Comparison of ENCODE assay signal across 8 mouse cellular contexts in genomic region chr4:141506352-141506751, GRCm38 (mm10). TPM values are rescaled to one million over a fixed set of nuclear protein-coding genes. Genes with fewer than 3 reads are reported as not detected.
DNase-seq lines count a peak whose midpoint lies in the region; ATAC-seq and TF ChIP-seq lines count a peak whose summit lies in the region.

No protein-coding gene starts in this region.

- no peaks in the 10 kb centered on the region for H3K36me3 ChIP-seq in neural tube, embryonic 11.5 days (ENCODE audit: control insufficient read depth, insufficient read depth, low read length)
- peaks cover 14% of the 10 kb centered on the region; the same call in 1 of the 2 replicates for H3K36me3 ChIP-seq in heart, embryonic 10.5 days
- peaks cover 7% of the 10 kb centered on the region; the same call in 1 of the 2 replicates for H3K36me3 ChIP-seq in kidney, embryonic 15.5 days
- peaks cover 18% of the 10 kb centered on the region for H3K36me3 ChIP-seq in liver, embryonic 12.5 days
- H3K36me3 ChIP-seq in stomach, postnatal 0 days (ENCODE audit: control insufficient read depth, insufficient read depth, low read length) = no peaks in the 10 kb centered on the region

- peak; percentile 36 for DNase-seq in neural tube, embryonic 11.5 days (ENCODE audit: low spot score)
- DNase-seq in neural tube, embryonic 10.5 days (ENCODE audit: extremely low spot score, low spot score) = no peak
- DNase-seq in heart, embryonic 10.5 days (ENCODE audit: low spot score) = no peak
- peak; percentile 35 to 63 for DNase-seq in natural killer cell, adult 2 months (ENCODE audit: low spot score in 2 of 2)
- DNase-seq in stomach, postnatal 0 days (ENCODE audit: low spot score) = peak; percentile 96

- WGBS in neural tube, embryonic 11.5 days = 78% methylated on average over 10 of the region's 10 CpGs
- 62% methylated on average over 10 of the region's 10 CpGs for WGBS in heart, embryonic 10.5 days
- 52% methylated on average over 10 of the region's 10 CpGs for WGBS in kidney, embryonic 15.5 days
- WGBS in liver, embryonic 12.5 days (ENCODE audit: insufficient replicate concordance) = 68% methylated on average over 10 of the region's 10 CpGs
- WGBS in stomach, postnatal 0 days = 16% methylated on average over 10 of the region's 10 CpGs

- no peak for TF ChIP-seq CTCF in embryonic fibroblast, embryonic 13.5 days (IDR thresholded peaks at IDR 0.05; ENCODE audit: borderline replicate concordance, insufficient read depth, low read length)
- TF ChIP-seq CTCF in stomach, postnatal 0 days (IDR thresholded peaks at IDR 0.05; ENCODE audit: low read depth) = peak; percentile 20; the same call in 1 of the 2 replicates

- H3K4me2 ChIP-seq in neural tube, embryonic 11.5 days (ENCODE audit: low read depth) = no peak overlapping the region
- H3K4me2 ChIP-seq in kidney, embryonic 15.5 days = peak overlapping the region; percentile 20; the same call in 1 of the 2 replicates
- H3K4me2 ChIP-seq in liver, embryonic 12.5 days = no peak overlapping the region
- H3K4me2 ChIP-seq in stomach, postnatal 0 days (replicated peaks; ENCODE audit: low read depth) = peak overlapping the region; percentile 39

- TF ChIP-seq POLR2A in embryonic fibroblast, embryonic 13.5 days (IDR thresholded peaks at IDR 0.05; ENCODE audit: low read depth, low read length) = no peak

- H3K4me1 ChIP-seq in neural tube, embryonic 11.5 days (ENCODE audit: control insufficient read depth, insufficient read depth, low read length) = no peaks in the 10 kb centered on the region
- H3K4me1 ChIP-seq in embryonic fibroblast, embryonic 13.5 days (ENCODE audit: control insufficient read depth, insufficient read depth, low read length) = peaks cover 3% of the 10 kb centered on the region
- H3K4me1 ChIP-seq in heart, embryonic 10.5 days = peaks cover 34% of the 10 kb centered on the region
- H3K4me1 ChIP-seq in kidney, embryonic 15.5 days = peaks cover 26% of the 10 kb centered on the region
- H3K4me1 ChIP-seq in liver, embryonic 12.5 days = peaks cover 34% of the 10 kb centered on the region
- H3K4me1 ChIP-seq in stomach, postnatal 0 days (replicated peaks; ENCODE audit: control insufficient read depth, insufficient read depth) = peaks cover 14% of the 10 kb centered on the region; the same call in 1 of the 2 replicates

- no peak overlapping the region for H3K4me3 ChIP-seq in neural tube, embryonic 11.5 days (ENCODE audit: low read depth, low read length)
- H3K4me3 ChIP-seq in embryonic fibroblast, embryonic 13.5 days (ENCODE audit: insufficient read depth, low read length) = no peak overlapping the region
- no peak overlapping the region for H3K4me3 ChIP-seq in heart, embryonic 10.5 days
- no peak overlapping the region for H3K4me3 ChIP-seq in kidney, embryonic 15.5 days (replicated peaks)
- no peak overlapping the region; the same call in 1 of the 2 replicates for H3K4me3 ChIP-seq in liver, embryonic 12.5 days
- no peak overlapping the region for H3K4me3 ChIP-seq in stomach, postnatal 0 days (ENCODE audit: low read depth, low read length)

- peak; percentile 75 for TF ChIP-seq EP300 in stomach, postnatal 0 days (optimal IDR thresholded peaks at IDR 0.05)

- no peak overlapping the region for H3K27ac ChIP-seq in neural tube, embryonic 11.5 days (ENCODE audit: low read depth, low read length)
- peak overlapping the region; percentile 12; the same call in 1 of the 2 replicates for H3K27ac ChIP-seq in embryonic fibroblast, embryonic 13.5 days (ENCODE audit: insufficient read depth, low read length)
- peak overlapping the region; percentile 75 for H3K27ac ChIP-seq in heart, embryonic 10.5 days
- H3K27ac ChIP-seq in kidney, embryonic 15.5 days = peak overlapping the region; percentile 82
- 0 out of 2 replicates have a peak overlapping the region, but pooled peaks have one; percentile 14 for H3K27ac ChIP-seq in liver, embryonic 12.5 days
- H3K27ac ChIP-seq in stomach, postnatal 0 days (replicated peaks) = peak overlapping the region; percentile 95

- H3K9me3 ChIP-seq in neural tube, embryonic 11.5 days (ENCODE audit: control insufficient read depth, low read length) = no peaks in the 10 kb centered on the region
- H3K9me3 ChIP-seq in heart, embryonic 10.5 days = no peaks in the 10 kb centered on the region
- H3K9me3 ChIP-seq in kidney, embryonic 15.5 days (replicated peaks) = no peaks in the 10 kb centered on the region
- H3K9me3 ChIP-seq in liver, embryonic 12.5 days (replicated peaks) = no peaks in the 10 kb centered on the region
- H3K9me3 ChIP-seq in stomach, postnatal 0 days (ENCODE audit: control insufficient read depth, low read length) = no peaks in the 10 kb centered on the region

- no peak for ATAC-seq in neural tube, embryonic 11.5 days (ENCODE audit: insufficient read depth, low FRiP score, low TSS enrichment)
- ATAC-seq in kidney, embryonic 15.5 days (replicated peaks; ENCODE audit: low FRiP score) = peak; percentile 88
- peak; percentile 56 for ATAC-seq in liver, embryonic 12.5 days
- peak; percentile 96 for ATAC-seq in stomach, postnatal 0 days (ENCODE audit: low FRiP score, low TSS enrichment)

- no peak overlapping the region for H3K9ac ChIP-seq in neural tube, embryonic 11.5 days (ENCODE audit: low read length)
- no peak overlapping the region for H3K9ac ChIP-seq in kidney, embryonic 15.5 days
- no peak overlapping the region for H3K9ac ChIP-seq in liver, embryonic 12.5 days
- peak overlapping the region; percentile 35; the same call in 1 of the 2 replicates for H3K9ac ChIP-seq in stomach, postnatal 0 days (ENCODE audit: low read length)

- H3K27me3 ChIP-seq in neural tube, embryonic 11.5 days (ENCODE audit: control insufficient read depth, insufficient read depth, low read length) = no peaks in the 10 kb centered on the region
- H3K27me3 ChIP-seq in heart, embryonic 10.5 days (ENCODE audit: insufficient read depth, poor library complexity, severe bottlenecking) = no peaks in the 10 kb centered on the region
- no peaks in the 10 kb centered on the region for H3K27me3 ChIP-seq in kidney, embryonic 15.5 days
- no peaks in the 10 kb centered on the region for H3K27me3 ChIP-seq in liver, embryonic 12.5 days (replicated peaks)
- no peaks in the 10 kb centered on the region for H3K27me3 ChIP-seq in stomach, postnatal 0 days (ENCODE audit: control insufficient read depth, insufficient read depth, low read length)

RNA-seq across cellular contexts. Expression of gene Spen, which starts 32.0 kb away (rescaled TPM):
- 13.9 and 16.2 TPM in 2 replicates for polyA plus RNA-seq in neural tube, embryonic 11.5 days (2014; fragmentation: Nextera tagmentation; extraction: Ambion mirVana)
- polyA plus RNA-seq in embryonic fibroblast, embryonic 13.5 days (2011; ENCODE audit: insufficient read length, low read depth, missing spikeins) = 20.7 and 21.2 TPM in 2 replicates
- 6.0 and 8.4 TPM in 2 replicates for polyA plus RNA-seq in heart, embryonic 10.5 days (2016; fragmentation: Nextera tagmentation; extraction: Ambion mirVana)
- polyA plus RNA-seq in kidney, embryonic 15.5 days (2015; fragmentation: Nextera tagmentation; extraction: Ambion mirVana) = 10.3 and 11.1 TPM in 2 replicates
- polyA plus RNA-seq in liver, embryonic 12.5 days (2016; fragmentation: Nextera tagmentation; extraction: Ambion mirVana) = 9.1 and 9.2 TPM in 2 replicates
- 2.9 and 3.2 TPM in 2 replicates for polyA plus RNA-seq in stomach, postnatal 0 days (2015; fragmentation: Nextera tagmentation; extraction: Ambion mirVana)

Comparison
In these comparisons a context has a peak if more than half of its experiments do, and no peak if none do; other contexts are left out.
1. DNase-seq: peak in neural tube, embryonic 11.5 days (single experiment), natural killer cell, adult 2 months (2 of 2) and stomach, postnatal 0 days (single experiment); none in neural tube, embryonic 10.5 days (single experiment) and heart, embryonic 10.5 days (single experiment).
2. H3K4me2 ChIP-seq: peak in kidney, embryonic 15.5 days (single experiment) and stomach, postnatal 0 days (single experiment); none in neural tube, embryonic 11.5 days (single experiment) and liver, embryonic 12.5 days (single experiment).